Mouse (Mus musculus) forebrain, embryonic 12.5 days (tissue): ENCODE data around the gene Dupd1. TPM values are rescaled to one million over a fixed set of nuclear protein-coding genes. Genes with fewer than 3 reads are reported as not detected.

ENCODE experiments used
- ATAC-seq: fragments of 200-750 bp; cut with Nextera tagmentation; 2 replicates; pipeline ENCODE4 v1.8.0; 2017; ENCODE audit warnings: moderate TSS enrichment; ENCODE audit not compliant: low FRiP score
- H3K27ac ChIP-seq: fragments of 300-500 bp; sonication (generic); 2 replicates; pipeline ENCODE4 v1.5.1; 2016; ENCODE audit warnings: mild to moderate bottlenecking
- H3K27me3 ChIP-seq: fragments of 300-500 bp; sonication (generic); 2 replicates; pipeline ENCODE4 v1.6.1; 2016; ENCODE audit warnings: mild to moderate bottlenecking
- H3K36me3 ChIP-seq: fragments of 300-500 bp; sonication (generic); replicated peaks from 2 replicates; pipeline ENCODE4 v1.6.1; 2016; ENCODE audit warnings: mild to moderate bottlenecking
- H3K4me1 ChIP-seq: fragments of 300-500 bp; sonication (generic); 2 replicates; pipeline ENCODE4 v1.6.1; 2016
- H3K4me2 ChIP-seq: fragments of 300-500 bp; sonication (generic); 2 replicates; pipeline ENCODE4 v1.6.1; 2016; ENCODE audit warnings: mild to moderate bottlenecking, moderate library complexity
- H3K4me3 ChIP-seq: fragments of 300-500 bp; sonication (generic); replicated peaks from 2 replicates; pipeline ENCODE4 v1.5.1; 2016; ENCODE audit warnings: mild to moderate bottlenecking
- H3K9ac ChIP-seq: fragments of 300-500 bp; sonication (generic); 2 replicates; pipeline ENCODE4 v1.6.1; 2016; ENCODE audit warnings: mild to moderate bottlenecking
- H3K9me3 ChIP-seq: fragments of 300-500 bp; sonication (generic); 2 replicates; pipeline ENCODE4 v1.6.1; 2016
- WGBS: fragments of 180-500 bp; shearing (Covaris S2); methylation state at CpG from one replicate; pipeline ENCODE4 v1.1.7; 2016; 5-methylcytosine and 5-hydroxymethylcytosine counted together
- polyA plus RNA-seq: library from polyadenylated mRNA; unstranded; fragments of >200 nt; fragmentation: Nextera tagmentation; extraction: Ambion mirVana; gene quantifications from 2 replicates; pipeline ENCODE4 v1.2.1, GENCODE M21; 2016

Gene Dupd1
- polyA plus RNA-seq, 1 experiment from 2014 or later, result not detected

DNA sequence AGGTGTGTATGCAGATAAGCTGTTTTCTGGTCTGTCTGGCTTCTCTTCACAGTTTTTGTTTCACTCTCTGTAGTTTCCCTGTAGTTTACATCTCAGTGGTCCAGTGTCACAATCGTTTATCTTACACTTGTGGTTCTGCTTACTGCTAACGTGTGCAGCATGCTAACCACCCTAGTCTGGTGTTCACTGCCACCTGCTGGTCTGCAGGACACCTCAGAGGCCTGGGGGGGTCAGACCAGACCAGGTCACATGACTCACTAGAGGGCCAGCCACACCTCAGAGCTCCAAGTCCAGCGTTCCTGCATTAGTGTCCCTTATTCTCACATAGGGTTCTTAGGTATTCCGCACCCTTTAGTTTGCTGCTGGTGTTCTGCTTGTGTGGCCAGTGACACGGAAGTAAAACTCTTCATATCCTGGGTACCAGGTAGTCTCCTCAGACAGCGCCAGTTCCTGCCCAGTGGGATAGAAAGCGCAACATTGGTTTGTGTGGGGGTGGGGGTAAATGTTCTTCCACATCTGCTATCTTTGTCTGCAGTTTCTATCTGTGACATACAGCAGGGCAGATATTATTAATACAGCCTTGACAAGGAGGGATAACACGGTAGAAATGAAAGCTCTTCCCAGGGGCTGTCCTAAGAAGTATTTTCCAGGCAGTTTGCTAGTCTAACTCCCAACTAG is 51.8 kb downstream of the Dupd1 start:
- WGBS, result 83% methylated on average over 8 of the region's 8 CpGs
- H3K9me3 ChIP-seq, result no peaks in the 10 kb centered on the region

DNA sequence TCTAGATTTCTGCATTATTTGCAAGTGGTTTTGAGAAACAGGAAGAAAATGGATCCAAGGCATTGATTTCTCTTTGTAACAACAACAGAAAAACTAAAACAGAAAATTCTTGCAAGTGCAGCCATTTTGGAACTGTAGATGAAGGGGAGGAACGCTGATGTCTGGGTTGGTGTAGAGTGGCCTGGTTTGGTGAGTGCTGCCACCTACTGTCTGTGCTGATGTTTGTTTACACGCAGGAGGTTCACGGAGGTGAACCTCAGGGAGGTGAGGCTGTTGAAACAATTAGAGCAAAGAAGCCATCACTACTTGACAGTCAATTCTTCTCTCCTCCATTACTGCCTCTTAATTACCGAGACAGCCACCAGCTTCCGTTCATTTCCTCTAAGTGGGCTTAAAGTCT is 54.7 kb downstream of the Dupd1 start:
- Histone ChIP-seq H3K27me3 (no peaks in the 10 kb centered on the region), H3K9ac (no peak overlapping the region), H3K27ac (peak overlapping the region; percentile 42; the same call in 1 of the 2 replicates), H3K4me3 (no peak overlapping the region), H3K4me2 (no peak overlapping the region), H3K9me3 (no peaks in the 10 kb centered on the region), H3K4me1 (peaks cover 23% of the 10 kb centered on the region), H3K36me3 (peaks cover 60% of the 10 kb centered on the region)
- ATAC-seq, result peak; percentile 86
- 27% methylated on average over 5 of the region's 5 CpGs for WGBS

More for the DNA sequence above, 51.8 kb downstream of the Dupd1 start:
- Histone ChIP-seq H3K4me2 (no peak overlapping the region), H3K9ac (no peak overlapping the region), H3K4me3 (no peak overlapping the region), H3K27ac (no peak overlapping the region), H3K36me3 (peaks cover 81% of the 10 kb centered on the region), H3K4me1 (peaks cover 14% of the 10 kb centered on the region), H3K27me3 (no peaks in the 10 kb centered on the region)
- ATAC-seq, result no peak

- Histone ChIP-seq H3K4me2 (no peak overlapping the region), H3K27ac (peak overlapping the region; percentile 61), H3K36me3 (peaks cover 59% of the 10 kb centered on the region), H3K27me3 (no peaks in the 10 kb centered on the region), H3K4me3 (no peak overlapping the region), H3K9ac (no peak overlapping the region), H3K4me1 (peaks cover 23% of the 10 kb centered on the region), H3K9me3 (no peaks in the 10 kb centered on the region)
- WGBS, result 68% methylated on average over 13 of the region's 13 CpGs
- peak; percentile 50; the same call in 1 of the 2 replicates for ATAC-seq
Observed at GRCm38 (mm10) chr14:21659155-21659554, 55.2 kb downstream of the Dupd1 start.

- Histone ChIP-seq H3K4me1 (peaks cover 15% of the 10 kb centered on the region), H3K4me2 (no peak overlapping the region), H3K9ac (no peak overlapping the region), H3K4me3 (no peak overlapping the region), H3K27ac (no peak overlapping the region), H3K9me3 (no peaks in the 10 kb centered on the region), H3K27me3 (no peaks in the 10 kb centered on the region), H3K36me3 (peaks cover 35% of the 10 kb centered on the region)
- ATAC-seq, result no peak
- WGBS, result 82% methylated on average over 2 of the region's 2 CpGs
Observed at GRCm38 (mm10) chr14:21653813-21654212, 60.6 kb downstream of the Dupd1 start.

- Histone ChIP-seq H3K27ac (no peak overlapping the region), H3K9ac (no peak overlapping the region), H3K4me1 (no peaks in the 10 kb centered on the region), H3K27me3 (no peaks in the 10 kb centered on the region), H3K4me2 (no peak overlapping the region), H3K4me3 (no peak overlapping the region), H3K36me3 (peaks cover 65% of the 10 kb centered on the region), H3K9me3 (no peaks in the 10 kb centered on the region)
- ATAC-seq, result no peak
- 87% methylated on average over 4 of the region's 4 CpGs for WGBS
Observed at GRCm38 (mm10) chr14:21640806-21641435, 73.5 kb downstream of the Dupd1 start.

GRCm38 (mm10) chr14:21636548-21636947 is 77.8 kb downstream of the Dupd1 start:
- no peak overlapping the region for H3K9ac ChIP-seq
- ATAC-seq, result no peak
- 71% methylated on average over 6 of the region's 6 CpGs for WGBS
- H3K4me3 ChIP-seq, result no peak overlapping the region
- H3K4me2 ChIP-seq, result no peak overlapping the region
- no peaks in the 10 kb centered on the region for H3K9me3 ChIP-seq
- peaks cover 5% of the 10 kb centered on the region; the same call in 1 of the 2 replicates for H3K4me1 ChIP-seq
- H3K27me3 ChIP-seq, result no peaks in the 10 kb centered on the region
- no peak overlapping the region for H3K27ac ChIP-seq
- peaks cover 72% of the 10 kb centered on the region for H3K36me3 ChIP-seq

DNA sequence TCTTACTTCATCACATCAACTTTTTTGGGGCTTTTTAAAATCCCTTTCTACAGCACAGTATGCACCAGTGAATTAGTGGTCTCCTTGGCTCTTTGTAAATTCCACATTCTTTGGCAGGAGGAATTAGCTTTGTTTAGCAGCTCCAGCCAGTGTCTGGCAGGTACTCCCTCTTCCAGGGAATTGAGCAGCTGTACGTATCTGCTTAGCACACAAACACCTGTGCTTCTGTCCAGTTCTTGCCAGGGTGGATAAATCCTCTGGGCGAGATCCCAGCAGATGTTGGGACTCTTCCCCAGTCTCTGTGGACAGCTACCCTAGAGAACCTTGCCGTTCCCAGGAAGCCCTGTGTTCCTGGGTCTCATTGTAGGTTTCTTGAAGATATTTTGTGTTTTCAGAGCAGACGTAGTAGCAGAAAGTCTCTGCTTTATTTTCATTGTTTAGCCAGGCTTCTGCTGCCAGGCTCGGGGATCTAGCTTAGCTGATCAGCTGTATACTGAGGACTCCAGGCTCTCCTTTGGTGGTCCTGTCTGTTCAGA is 82.6 kb downstream of the Dupd1 start:
- peaks cover 5% of the 10 kb centered on the region; the same call in 1 of the 2 replicates for H3K4me1 ChIP-seq
- H3K4me2 ChIP-seq, result no peak overlapping the region
- H3K27me3 ChIP-seq, result no peaks in the 10 kb centered on the region
- no peak for ATAC-seq
- H3K9ac ChIP-seq, result no peak overlapping the region
- no peaks in the 10 kb centered on the region for H3K9me3 ChIP-seq
- H3K27ac ChIP-seq, result peak overlapping the region; percentile 61
- 63% methylated on average over 5 of the region's 5 CpGs for WGBS
- peaks cover 73% of the 10 kb centered on the region for H3K36me3 ChIP-seq
- no peak overlapping the region for H3K4me3 ChIP-seq

Other genes with a start within 250 kb of the Dupd1 start
- gene Kat6b, start 233.1 kb downstream of the Dupd1 start, polyA plus RNA-seq, result 36.4 and 40.5 TPM in 2 replicates
- 13.9 and 17.0 TPM in 2 replicates for gene Samd8, start 36.0 kb upstream of the Dupd1 start, polyA plus RNA-seq
- gene Dusp13, start 36.6 kb upstream of the Dupd1 start, polyA plus RNA-seq, result not detected in 2 replicates
- gene Vdac2, start 110.7 kb upstream of the Dupd1 start, polyA plus RNA-seq, result 238 and 247 TPM in 2 replicates
- gene Comtd1, start 134.4 kb upstream of the Dupd1 start, polyA plus RNA-seq, result 13.0 and 16.1 TPM in 2 replicates